Mouse (Mus musculus) ES-Bruce4 (cell line): ENCODE data around the gene Camsap2. TPM values are rescaled to one million over a fixed set of nuclear protein-coding genes. Genes with fewer than 3 reads are reported as not detected.

Source experiments
- H3K27ac ChIP-seq: 2 replicates; pipeline ENCODE4 v1.5.1; 2012; ENCODE audit warnings: low read length, inconsistent platforms; ENCODE audit not compliant: insufficient read depth
- H3K27me3 ChIP-seq: 2 replicates; pipeline ENCODE4 v1.6.1; 2012; ENCODE audit warnings: mild to moderate bottlenecking, low read length, inconsistent platforms; ENCODE audit not compliant: control insufficient read depth, poor library complexity, insufficient read depth, severe bottlenecking
- H3K36me3 ChIP-seq: 2 replicates; pipeline ENCODE4 v1.6.1; 2012; ENCODE audit warnings: inconsistent platforms, mild to moderate bottlenecking, low read length, moderate library complexity; ENCODE audit not compliant: control insufficient read depth, poor library complexity, insufficient read depth, severe bottlenecking
- H3K4me1 ChIP-seq: one replicate; pipeline ENCODE4 v1.8.1; 2011; ENCODE audit warnings: low read length; ENCODE audit not compliant: control insufficient read depth, insufficient read depth
- H3K4me3 ChIP-seq: 2 replicates; pipeline ENCODE4 v1.5.1; 2011; ENCODE audit warnings: low read depth, mild to moderate bottlenecking, low read length
- H3K9ac ChIP-seq: 2 replicates; pipeline ENCODE4 v1.6.1; 2012; ENCODE audit warnings: low read depth, mild to moderate bottlenecking, inconsistent platforms; ENCODE audit not compliant: poor library complexity, severe bottlenecking
- H3K9me3 ChIP-seq: replicated peaks from 2 replicates; pipeline ENCODE4 v1.6.1; 2012; ENCODE audit warnings: mild to moderate bottlenecking, low read length, inconsistent platforms; ENCODE audit not compliant: control insufficient read depth, poor library complexity, insufficient read depth, severe bottlenecking
- CTCF ChIP-seq: IDR thresholded peaks from one replicate; pipeline ENCODE4 v1.8.1; 2011; ENCODE audit warnings: low read depth, low read length
- EP300 ChIP-seq: IDR thresholded peaks from 2 replicates; pipeline ENCODE4 v1.6.1; 2011; ENCODE audit warnings: low read depth, low read length; ENCODE audit not compliant: insufficient read depth
- POLR2A ChIP-seq: IDR thresholded peaks from one replicate; pipeline ENCODE4 v1.8.1; 2011; ENCODE audit warnings: low read length; ENCODE audit not compliant: insufficient read depth
- polyA plus RNA-seq: library from polyadenylated mRNA; stranded (reverse); fragments of >200 nt; gene quantifications from 2 replicates; pipeline ENCODE4 v1.2.4, GENCODE M21; 2011; ENCODE audit warnings: low read depth; ENCODE audit not compliant: missing spikeins, insufficient read depth, insufficient read length

Gene Camsap2
- polyA plus RNA-seq, 1 experiment: 37.0 TPM

DNA sequence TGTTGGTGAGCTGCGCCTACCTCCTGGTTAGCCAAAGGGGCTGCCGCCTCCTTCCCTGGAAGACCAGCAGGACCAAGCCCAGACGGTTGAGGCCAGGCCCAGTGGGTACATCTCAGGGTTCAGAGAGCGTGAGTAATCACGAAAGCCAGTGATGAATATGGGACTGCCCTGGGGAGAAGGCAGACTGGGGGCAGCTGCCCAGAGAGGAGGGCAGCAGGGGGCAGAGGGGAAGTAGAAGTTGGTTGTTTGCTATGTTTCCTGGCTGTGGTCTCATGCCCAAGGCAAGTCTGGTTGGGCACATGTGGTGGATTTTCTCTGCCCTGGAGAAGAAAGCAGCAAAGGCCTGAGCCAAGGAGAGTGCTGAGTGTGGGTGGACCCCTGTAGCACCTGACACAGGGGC, 82.5 kb downstream of the Camsap2 start:
- Histone ChIP-seq H3K4me1 (no peaks in the 10 kb centered on the region), H3K36me3 (no peaks in the 10 kb centered on the region), H3K4me3 (no peak overlapping the region), H3K9ac (no peak overlapping the region), H3K27me3 (peaks cover 10% of the 10 kb centered on the region), H3K27ac (no peak overlapping the region), H3K9me3 (no peaks in the 10 kb centered on the region)
- no peak for TF ChIP-seq EP300
- no peak for TF ChIP-seq CTCF
- TF ChIP-seq POLR2A: no peak

DNA sequence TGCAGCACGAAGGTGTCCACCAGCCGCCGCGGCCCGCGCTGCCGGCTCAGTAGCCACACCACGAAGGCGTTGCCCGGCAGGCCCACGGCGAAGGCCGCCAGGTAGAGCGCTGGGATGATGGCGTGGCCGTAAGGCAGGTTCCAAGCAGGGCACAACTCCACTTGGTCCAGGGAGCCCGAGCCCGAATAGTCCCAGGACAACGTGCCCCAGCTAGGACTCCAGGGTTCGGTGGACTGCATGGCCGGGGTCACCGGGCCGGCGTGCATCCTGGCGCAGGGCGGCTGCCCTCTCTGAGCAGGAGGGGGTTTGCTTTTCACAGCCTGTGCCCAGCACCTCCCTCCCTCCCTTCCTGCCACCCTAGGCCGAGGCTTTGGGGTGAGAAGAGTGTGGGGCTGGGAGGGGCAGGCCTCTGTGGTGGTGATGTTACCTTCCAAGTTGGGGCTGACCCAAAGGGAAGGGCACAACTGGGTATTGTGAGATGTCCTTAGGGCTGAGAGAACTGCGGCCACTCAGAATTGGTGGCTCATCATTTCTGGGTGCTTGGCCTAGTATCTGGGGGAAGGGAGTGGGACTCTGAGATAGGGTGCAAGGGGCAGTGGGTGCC, 85.2 kb downstream of the Camsap2 start, which contains the start of gene Gpr25:
Gpr25 (minus strand) TSS at position 239 of the 604 bp plus-strand sequence.
- peaks cover 10% of the 10 kb centered on the region for H3K27me3 ChIP-seq
- no peak for TF ChIP-seq POLR2A
- TF ChIP-seq EP300: no peak
- no peak for TF ChIP-seq CTCF
- H3K4me1 ChIP-seq: no peaks in the 10 kb centered on the region
- no peaks in the 10 kb centered on the region for H3K36me3 ChIP-seq
- H3K27ac ChIP-seq: no peak within 1 kb of the TSS
- H3K4me3 ChIP-seq: peak within 1 kb of the TSS; percentile 38
- H3K9me3 ChIP-seq: no peaks in the 10 kb centered on the region
- H3K9ac ChIP-seq: peak within 1 kb of the TSS; percentile 61

DNA sequence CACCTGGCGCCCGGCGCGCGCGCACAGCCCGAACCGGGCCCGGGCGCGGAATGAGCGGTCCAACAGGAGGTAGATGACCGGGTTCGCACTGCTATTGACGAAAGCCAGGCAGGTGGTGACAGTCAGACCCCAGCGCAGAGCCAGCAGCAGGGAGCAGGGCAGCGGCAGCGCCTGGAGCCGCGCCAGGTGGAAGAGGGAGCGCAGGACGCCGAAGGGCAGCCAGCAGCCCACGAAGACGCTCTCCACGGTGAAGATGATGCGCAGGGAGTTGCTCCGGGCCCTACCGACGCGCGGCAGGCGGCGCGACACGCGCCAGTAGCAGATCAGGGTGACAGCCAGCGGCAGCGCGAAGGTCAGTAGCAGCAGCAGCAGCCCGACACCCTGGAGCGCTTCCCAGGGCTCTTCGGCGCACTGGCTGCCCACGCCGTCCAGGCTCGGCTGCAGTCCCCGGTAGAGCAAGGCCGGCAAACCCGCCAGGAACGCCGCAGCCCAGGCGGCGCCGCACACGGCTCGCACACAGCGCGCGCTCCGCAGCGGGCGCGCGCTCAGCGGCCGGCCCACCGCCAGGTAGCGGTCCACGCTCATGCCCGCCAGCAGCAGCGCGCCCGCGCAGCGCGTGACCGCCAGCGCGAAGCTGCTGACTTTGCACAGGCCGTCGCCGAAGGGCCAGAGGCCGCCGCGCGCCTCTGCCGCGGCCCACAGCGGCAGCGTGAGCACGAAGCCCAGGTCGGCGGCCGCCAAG, 85.8 kb downstream of the Camsap2 start:
- H3K27me3 ChIP-seq: peaks cover 10% of the 10 kb centered on the region
- H3K9me3 ChIP-seq: no peaks in the 10 kb centered on the region
- no peaks in the 10 kb centered on the region for H3K36me3 ChIP-seq
- peak overlapping the region; percentile 61 for H3K9ac ChIP-seq
- TF ChIP-seq CTCF (no peak), EP300 (no peak), POLR2A (no peak)
- H3K4me3 ChIP-seq: peak overlapping the region; percentile 38
- H3K27ac ChIP-seq: no peak overlapping the region
- H3K4me1 ChIP-seq: no peaks in the 10 kb centered on the region

DNA sequence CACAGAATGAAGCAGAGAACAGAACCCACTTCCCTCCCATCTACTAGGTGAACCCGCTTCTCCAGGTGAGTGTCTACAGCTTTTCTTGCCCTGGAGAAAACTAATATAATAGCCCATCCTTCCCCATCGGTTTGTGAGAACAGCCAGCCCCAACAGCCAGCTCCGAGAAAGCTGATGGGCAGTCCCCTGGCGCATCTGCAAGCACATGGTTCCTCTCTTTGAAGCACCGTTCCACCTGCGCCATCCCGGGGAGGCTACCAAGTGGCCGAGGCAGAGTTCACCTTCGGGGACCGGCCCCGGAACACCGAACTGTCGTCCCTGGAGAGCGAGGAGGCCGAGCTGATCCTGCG, 86.4 kb downstream of the Camsap2 start:
- H3K4me1 ChIP-seq: no peaks in the 10 kb centered on the region
- no peak for TF ChIP-seq EP300
- no peak for TF ChIP-seq POLR2A
- TF ChIP-seq CTCF: no peak
- H3K4me3 ChIP-seq: peak overlapping the region; percentile 38
- H3K27ac ChIP-seq: no peak overlapping the region
- peaks cover 10% of the 10 kb centered on the region for H3K27me3 ChIP-seq
- no peaks in the 10 kb centered on the region for H3K9me3 ChIP-seq
- no peaks in the 10 kb centered on the region for H3K36me3 ChIP-seq
- H3K9ac ChIP-seq: 0 out of 2 replicates have a peak overlapping the region, but pooled peaks have one; percentile 61

DNA sequence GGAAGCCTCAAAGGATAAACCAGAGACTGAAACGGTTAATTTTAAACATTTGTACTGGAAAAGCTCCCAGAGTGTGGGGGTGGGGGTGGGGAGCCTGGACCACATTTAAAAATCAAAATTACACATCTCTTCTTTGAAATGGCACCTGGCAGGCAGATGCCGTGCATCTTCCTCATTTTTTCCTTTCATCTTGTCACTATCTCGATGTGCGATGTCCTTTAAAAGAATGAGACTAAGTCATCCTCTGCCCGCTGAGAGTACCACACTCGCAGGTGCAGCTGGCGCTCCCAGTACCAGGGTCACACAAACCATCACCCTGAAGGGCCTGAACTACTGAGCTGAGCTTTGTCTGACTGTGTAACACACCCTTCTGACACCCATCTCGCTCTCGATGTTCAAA, 87.4 kb downstream of the Camsap2 start:
- peaks cover 10% of the 10 kb centered on the region for H3K27me3 ChIP-seq
- no peaks in the 10 kb centered on the region for H3K4me1 ChIP-seq
- H3K36me3 ChIP-seq: no peaks in the 10 kb centered on the region
- TF ChIP-seq EP300: no peak
- no peak overlapping the region for H3K27ac ChIP-seq
- H3K4me3 ChIP-seq: no peak overlapping the region
- no peaks in the 10 kb centered on the region for H3K9me3 ChIP-seq
- no peak overlapping the region for H3K9ac ChIP-seq

DNA sequence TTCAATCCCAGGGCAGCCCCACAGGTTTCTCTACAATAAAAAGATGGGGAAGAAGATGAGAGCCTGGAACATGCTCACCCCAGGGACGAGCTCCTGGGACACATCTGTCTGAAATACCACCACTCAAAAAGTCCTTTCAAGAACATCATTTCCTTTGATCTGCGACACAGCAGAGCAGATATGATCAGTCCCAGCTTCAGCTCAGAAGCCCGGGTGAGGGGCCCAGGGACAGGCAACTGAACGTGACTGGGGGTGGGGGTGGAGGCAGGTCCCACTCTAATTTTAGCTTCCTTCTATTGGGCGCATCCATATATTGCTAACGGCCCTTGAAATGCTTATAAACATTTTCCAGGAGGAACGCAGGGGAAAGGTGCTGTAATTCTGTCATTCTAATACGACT, 90.2 kb downstream of the Camsap2 start:
- Histone ChIP-seq H3K36me3 (no peaks in the 10 kb centered on the region), H3K27me3 (peaks cover 7% of the 10 kb centered on the region; the same call in 1 of the 2 replicates), H3K9ac (no peak overlapping the region), H3K27ac (no peak overlapping the region), H3K9me3 (no peaks in the 10 kb centered on the region), H3K4me1 (no peaks in the 10 kb centered on the region), H3K4me3 (no peak overlapping the region)
- no peak for TF ChIP-seq CTCF
- TF ChIP-seq POLR2A: no peak
- TF ChIP-seq EP300: no peak
